Mouse (Mus musculus): Measurements from ENCODE around the gene Fam83c. TPM values are rescaled to one million over a fixed set of nuclear protein-coding genes. Genes with fewer than 3 reads are reported as not detected.

Gene Fam83c
- total and polyA plus RNA-seq, 3 experiments: 0.03 to 0.04 TPM; not detected in 1

DNA sequence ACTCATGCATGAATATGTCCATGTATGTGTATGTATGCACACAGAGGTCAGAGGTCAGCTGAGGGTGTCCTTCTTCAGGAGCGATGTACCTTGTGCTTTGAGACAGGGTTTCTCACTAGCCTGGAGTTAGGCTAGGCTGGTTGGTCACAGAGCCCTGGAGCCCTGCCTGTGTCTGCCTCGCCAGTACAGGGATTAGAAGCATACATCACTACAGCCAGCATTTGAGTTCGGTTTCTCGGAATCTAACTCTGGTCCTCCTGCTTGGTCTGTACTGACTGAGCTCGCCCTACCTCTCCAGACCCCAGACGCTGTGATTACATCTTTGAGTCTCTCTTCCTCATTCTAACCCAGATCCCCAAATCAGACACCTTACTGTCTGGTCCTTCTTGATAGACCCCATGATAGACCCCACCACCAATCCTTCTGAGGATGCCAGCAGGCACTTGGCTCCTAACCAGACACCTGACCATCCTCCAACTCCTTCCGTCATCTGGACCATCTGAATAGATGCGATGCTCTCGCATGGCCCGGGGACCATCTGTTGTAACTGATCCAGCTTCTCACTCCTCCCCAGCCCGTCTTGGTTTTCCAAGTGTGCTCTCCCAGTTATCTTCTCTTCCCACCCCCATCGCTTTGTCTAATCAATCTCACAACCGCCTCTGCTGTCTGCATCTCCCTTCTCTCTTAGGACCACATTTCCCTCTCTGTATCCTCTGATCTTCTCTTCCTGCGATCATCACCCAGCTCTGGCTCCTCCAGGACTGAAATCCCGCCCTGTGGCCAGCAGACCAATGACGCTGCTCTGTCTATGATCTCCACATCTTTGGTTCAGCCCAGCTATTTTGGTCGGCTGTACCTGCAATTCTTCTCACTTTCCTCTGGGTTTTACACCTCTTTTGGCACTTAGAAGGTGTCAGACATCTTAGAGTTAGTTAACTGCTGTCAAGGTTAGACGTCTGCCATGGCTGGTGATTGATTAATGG lies 46.4 kb downstream of the Fam83c start:
- Histone ChIP-seq H3K27me3 (ENCODE audit: control insufficient read depth in 1 of 2, insufficient read depth in 2 of 2, low read length in 2 of 2) (peaks cover 8 to 10% of the 10 kb centered on the region in 2 experiments), H3K36me3 (ENCODE audit: control insufficient read depth in 1 of 2, insufficient read depth in 2 of 2, low read length in 2 of 2) (no peaks in the 10 kb centered on the region), H3K9ac (ENCODE audit: control insufficient read depth, low read depth, low read length, poor library complexity, severe bottlenecking) (no peak overlapping the region), H3K79me2 (ENCODE audit: control insufficient read depth, insufficient read depth, low read length, poor library complexity) (no peaks in the 10 kb centered on the region), H3K9me3 (replicated peaks; ENCODE audit: insufficient read depth, low read length) (no peaks in the 10 kb centered on the region), H3K27ac (ENCODE audit: control insufficient read depth, low read depth, low read length) (no peak overlapping the region), H3K4me1 (ENCODE audit: control insufficient read depth in 1 of 2, insufficient read depth in 2 of 2, low read length in 2 of 2) (no peaks in the 10 kb centered on the region), H3K4me3 (ENCODE audit: control insufficient read depth in 1 of 2, insufficient read depth in 1 of 2, low read depth in 2 of 2, low read length in 2 of 2) (no peak overlapping the region)
- no peak for TF ChIP-seq BHLHE40 (IDR thresholded peaks at IDR 0.05; ENCODE audit: borderline replicate concordance, low read depth, low read length)
- no peak for TF ChIP-seq RAD21 (IDR thresholded peaks at IDR 0.05; ENCODE audit: low read depth, low read length)
- TF ChIP-seq SIN3A (IDR thresholded peaks at IDR 0.05; ENCODE audit: low read length): no peak
- TF ChIP-seq USF2 (IDR thresholded peaks at IDR 0.05; ENCODE audit: borderline replicate concordance in 1 of 2, insufficient read depth in 1 of 2, low read depth in 1 of 2, low read length in 2 of 2): no peak
- no peak for TF ChIP-seq MYB (IDR thresholded peaks at IDR 0.05; ENCODE audit: low read depth, low read length)
- no peak for DNase-seq (ENCODE audit: low read depth, low spot score)

- H3K27me3 ChIP-seq (ENCODE audit: control insufficient read depth in 1 of 2, insufficient read depth in 2 of 2, low read length in 2 of 2): peaks cover 8 to 10% of the 10 kb centered on the region in 2 experiments
Observed at GRCm38 (mm10) chr2:155786905-155787304, 47.7 kb downstream of the Fam83c start.

DNA sequence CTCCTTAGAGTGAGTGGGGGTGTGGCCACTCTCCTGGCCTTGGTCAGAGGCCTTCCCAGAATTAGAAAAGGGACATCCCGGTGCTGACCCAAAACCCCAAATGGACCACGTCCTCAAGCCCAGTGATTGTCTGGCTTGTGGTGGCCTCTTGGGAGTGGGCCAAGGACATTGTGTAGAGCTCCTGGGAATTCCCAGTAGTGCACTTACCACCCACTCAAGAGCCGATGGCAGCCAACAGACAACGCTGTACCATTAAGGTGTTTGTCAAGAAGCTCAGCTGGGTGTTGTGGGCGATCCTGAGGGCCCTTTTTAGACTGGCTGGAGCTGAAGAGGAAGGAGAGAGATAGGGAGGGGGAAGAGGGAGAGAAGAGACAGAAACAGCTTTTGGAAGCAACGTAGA lies 50.1 kb downstream of the Fam83c start:
- H3K4me3 ChIP-seq (ENCODE audit: control insufficient read depth in 1 of 2, insufficient read depth in 1 of 2, low read depth in 2 of 2, low read length in 2 of 2): no peak overlapping the region
- no peaks in the 10 kb centered on the region for H3K36me3 ChIP-seq (ENCODE audit: control insufficient read depth in 1 of 2, insufficient read depth in 2 of 2, low read length in 2 of 2)
- DNase-seq (ENCODE audit: low read depth, low spot score): no peak
- no peaks in the 10 kb centered on the region for H3K9me3 ChIP-seq (replicated peaks; ENCODE audit: insufficient read depth, low read length)
- no peak overlapping the region for H3K27ac ChIP-seq (ENCODE audit: control insufficient read depth, low read depth, low read length)
- no peaks in the 10 kb centered on the region for H3K79me2 ChIP-seq (ENCODE audit: control insufficient read depth, insufficient read depth, low read length, poor library complexity)
- no peaks in the 10 kb centered on the region for H3K4me1 ChIP-seq (ENCODE audit: control insufficient read depth in 1 of 2, insufficient read depth in 2 of 2, low read length in 2 of 2)
- no peak for TF ChIP-seq GATA1 (IDR thresholded peaks at IDR 0.05; ENCODE audit: low read depth, low read length)
- TF ChIP-seq ELF1 (IDR thresholded peaks at IDR 0.05; ENCODE audit: low read depth, low read length): no peak
- TF ChIP-seq GABPA (IDR thresholded peaks at IDR 0.05; ENCODE audit: low read depth, low read length): no peak
- no peak for TF ChIP-seq MXI1 (IDR thresholded peaks at IDR 0.05; ENCODE audit: low read depth, low read length)
- no peak for TF ChIP-seq JUND (IDR thresholded peaks at IDR 0.05; ENCODE audit: low read depth, low read length)
- no peak for TF ChIP-seq ETS1 (IDR thresholded peaks at IDR 0.05; ENCODE audit: low read depth, low read length)
- no peak for TF ChIP-seq POLR2A (IDR thresholded peaks at IDR 0.05; ENCODE audit: control insufficient read depth in 1 of 2, insufficient read depth in 1 of 2, low read depth in 1 of 2, low read length in 2 of 2, poor library complexity in 1 of 2)
- H3K27me3 ChIP-seq (ENCODE audit: control insufficient read depth in 1 of 2, insufficient read depth in 2 of 2, low read length in 2 of 2): peaks cover 5% of the 10 kb centered on the region in 2 experiments; a peak in 2 of 4 replicates
- no peak overlapping the region for H3K9ac ChIP-seq (ENCODE audit: control insufficient read depth, low read depth, low read length, poor library complexity, severe bottlenecking)

More at GRCm38 (mm10) chr2:155786905-155787304, 47.7 kb downstream of the Fam83c start:
- Histone ChIP-seq H3K9me3 (replicated peaks; ENCODE audit: insufficient read depth, low read length) (no peaks in the 10 kb centered on the region), H3K4me3 (ENCODE audit: control insufficient read depth in 1 of 2, insufficient read depth in 1 of 2, low read depth in 2 of 2, low read length in 2 of 2) (no peak overlapping the region), H3K36me3 (ENCODE audit: control insufficient read depth in 1 of 2, insufficient read depth in 2 of 2, low read length in 2 of 2) (no peaks in the 10 kb centered on the region), H3K4me1 (ENCODE audit: control insufficient read depth in 1 of 2, insufficient read depth in 2 of 2, low read length in 2 of 2) (no peaks in the 10 kb centered on the region), H3K27ac (ENCODE audit: control insufficient read depth, low read depth, low read length) (no peak overlapping the region), H3K9ac (ENCODE audit: control insufficient read depth, low read depth, low read length, poor library complexity, severe bottlenecking) (no peak overlapping the region), H3K79me2 (ENCODE audit: control insufficient read depth, insufficient read depth, low read length, poor library complexity) (no peaks in the 10 kb centered on the region)
- DNase-seq (ENCODE audit: low read depth, low spot score): peak; percentile 36
- TF ChIP-seq ELF1 (IDR thresholded peaks at IDR 0.05; ENCODE audit: low read depth, low read length): 0 out of 2 replicates have a peak, but pooled peaks have one; percentile 21
- no peak for TF ChIP-seq POLR2A (IDR thresholded peaks at IDR 0.05; ENCODE audit: control insufficient read depth in 1 of 2, insufficient read depth in 1 of 2, low read depth in 1 of 2, low read length in 2 of 2, poor library complexity in 1 of 2)
- TF ChIP-seq POLR2AphosphoS2 (IDR thresholded peaks at IDR 0.05; ENCODE audit: low read length): no peak
- no peak for TF ChIP-seq MAX (IDR thresholded peaks at IDR 0.05; ENCODE audit: low read length)
- peak; percentile 64 for TF ChIP-seq TBP (IDR thresholded peaks at IDR 0.05; ENCODE audit: low read depth, low read length)
- TF ChIP-seq MYC (IDR thresholded peaks at IDR 0.05; ENCODE audit: low read depth, low read length): no peak
- no peak for TF ChIP-seq HCFC1 (IDR thresholded peaks at IDR 0.05; ENCODE audit: low read depth, low read length)
- no peak for TF ChIP-seq EP300 (IDR thresholded peaks at IDR 0.05; ENCODE audit: low read depth in 1 of 2, low read length in 2 of 2)
- no peak for TF ChIP-seq MXI1 (IDR thresholded peaks at IDR 0.05; ENCODE audit: low read depth, low read length)
- TF ChIP-seq USF2 (IDR thresholded peaks at IDR 0.05; ENCODE audit: borderline replicate concordance in 1 of 2, insufficient read depth in 1 of 2, low read depth in 1 of 2, low read length in 2 of 2): no peak
- no peak for TF ChIP-seq ETS1 (IDR thresholded peaks at IDR 0.05; ENCODE audit: low read depth, low read length)
- TF ChIP-seq USF1 (IDR thresholded peaks at IDR 0.05; ENCODE audit: low read depth, low read length): no peak
- no peak for TF ChIP-seq RAD21 (IDR thresholded peaks at IDR 0.05; ENCODE audit: low read depth, low read length)
- TF ChIP-seq ZC3H11A (IDR thresholded peaks at IDR 0.05; ENCODE audit: low read depth, low read length): no peak
- TF ChIP-seq ZNF384 (IDR thresholded peaks at IDR 0.05; ENCODE audit: low read depth, low read length): no peak

Data from MEL (cell line).